Mouse (Mus musculus): ENCODE results near the gene 1700066M21Rik.

The 1700066M21Rik gene

DNA sequence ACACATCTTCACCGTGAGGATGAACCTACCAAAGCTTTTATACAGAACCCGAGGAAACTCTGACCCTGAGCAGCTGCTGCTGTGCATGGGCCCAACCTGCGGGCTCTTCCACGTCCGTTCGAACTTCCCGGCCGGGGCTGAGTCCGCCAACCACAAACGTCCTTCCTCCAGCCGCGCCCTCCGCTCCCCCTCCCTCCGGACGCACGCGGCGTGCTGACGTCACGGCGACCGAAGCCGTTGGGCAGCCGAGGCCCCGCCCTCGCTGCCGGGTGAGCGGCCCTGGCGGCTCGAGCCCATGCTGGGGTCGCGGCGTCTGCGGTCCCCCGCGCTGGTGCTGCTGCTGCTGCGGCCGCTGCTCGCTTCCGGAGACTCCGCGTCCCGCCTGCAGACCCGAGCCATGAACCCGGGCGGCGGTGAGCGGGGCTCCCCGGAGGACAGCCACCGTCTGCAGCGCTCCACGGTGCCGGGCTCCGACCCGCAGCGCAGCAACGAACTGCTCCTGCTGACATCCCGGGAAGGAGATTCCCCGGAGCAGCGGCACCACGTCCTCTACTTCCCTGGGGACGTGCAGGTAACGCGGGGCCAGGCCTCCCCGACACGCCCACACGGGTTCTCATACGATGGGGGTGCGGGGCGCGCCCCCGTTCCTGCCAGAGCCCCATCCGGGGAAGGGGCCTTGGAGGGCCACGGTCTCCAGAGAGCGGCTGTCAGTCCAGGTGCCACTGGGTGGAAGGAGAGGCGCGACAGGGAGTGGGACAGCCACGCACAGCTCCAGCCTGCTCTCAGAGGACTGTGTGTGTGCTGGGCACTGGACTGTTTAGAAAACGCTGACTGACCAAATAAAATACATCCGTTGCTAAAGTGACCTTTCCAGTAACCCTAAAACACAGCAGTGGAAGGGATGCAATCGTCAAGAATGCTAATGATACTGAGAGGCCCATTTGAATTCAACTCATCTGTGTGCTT lies at the start of gene 1700066M21Rik:
Gene 1700066M21Rik (plus strand): TSS at position 245 of the 966 bp plus-strand sequence.
- peak; percentile 96 to 98 for DNase-seq

DNA sequence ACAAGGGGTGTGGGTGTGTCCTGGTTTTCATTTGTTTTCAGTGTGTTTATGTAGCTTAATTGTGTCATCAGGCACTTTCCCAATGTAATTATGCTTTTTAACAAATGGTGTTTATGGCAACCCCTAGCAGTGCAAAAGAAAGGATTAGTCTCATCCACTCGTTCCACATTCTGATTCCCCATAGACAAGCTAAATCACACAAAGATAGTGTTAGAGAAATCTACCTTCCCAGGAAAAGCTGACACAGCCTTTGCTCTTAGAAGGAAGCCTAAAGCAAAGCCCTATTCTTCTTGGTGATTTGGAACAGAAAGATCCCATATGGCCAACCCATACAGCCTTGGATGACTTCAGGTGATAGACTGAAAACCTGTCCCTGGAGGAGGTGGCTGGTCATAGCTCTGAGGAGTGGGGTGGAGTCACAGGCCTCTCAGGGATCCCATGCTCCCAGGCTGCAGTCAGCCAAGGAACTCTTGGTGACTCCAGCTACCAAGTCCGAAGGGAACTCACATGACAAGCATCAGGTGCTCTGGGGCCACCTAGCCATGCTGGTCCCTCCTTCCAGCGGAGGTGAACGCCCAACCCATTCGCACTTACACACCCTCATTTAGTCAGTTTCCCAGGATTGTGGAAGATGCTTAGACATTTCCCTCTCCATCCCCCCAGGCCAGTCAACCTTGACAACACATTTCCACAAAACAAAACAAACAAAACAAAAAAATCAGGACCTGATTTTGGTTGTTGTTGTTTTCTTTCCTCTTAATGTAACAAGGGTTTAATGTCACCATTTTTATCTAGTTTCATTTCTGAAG lies 47.9 kb upstream of the 1700066M21Rik start:
- DNase-seq: peak; percentile 19 to 27

DNA sequence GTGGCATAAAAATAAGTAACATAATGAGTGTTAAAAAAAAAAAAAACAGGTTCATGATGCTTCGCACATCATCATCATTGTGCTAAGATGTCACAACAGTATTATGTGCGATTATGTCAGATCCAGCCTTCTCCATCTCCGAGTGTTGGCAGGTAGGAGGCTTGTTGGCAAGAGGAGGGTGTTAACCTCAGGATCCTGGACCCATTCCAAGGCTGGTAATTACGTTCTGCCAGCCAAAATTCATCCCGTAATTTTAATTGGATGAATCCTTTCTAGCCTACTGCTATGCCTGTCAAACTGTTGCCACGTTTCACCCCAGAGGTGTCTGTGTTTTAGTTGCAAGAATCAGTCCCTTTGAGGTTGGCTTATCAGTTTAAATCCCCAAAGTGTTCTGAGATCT lies 47.2 kb upstream of the 1700066M21Rik start:
- DNase-seq: peak; percentile 64 to 81

DNA sequence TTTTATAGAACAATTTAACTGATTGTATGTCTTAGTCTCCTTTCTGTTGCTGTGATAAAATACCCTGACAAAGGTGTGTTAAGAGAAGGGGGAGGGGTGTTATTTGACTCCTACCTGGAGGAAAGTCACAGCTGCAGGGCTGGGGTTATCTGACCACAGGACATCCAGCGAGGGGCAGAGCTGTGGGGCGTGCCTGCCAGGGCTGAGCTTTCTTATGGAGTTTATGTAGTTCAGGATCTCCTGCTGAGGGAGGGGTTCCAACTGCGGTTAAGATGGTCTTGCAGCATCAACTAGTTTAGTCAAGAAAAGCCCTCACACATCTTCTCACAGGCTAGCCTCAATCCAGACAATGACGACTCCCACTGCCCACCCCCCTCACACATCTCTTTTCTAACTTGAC lies 45.4 kb upstream of the 1700066M21Rik start:
- DNase-seq: no peak

DNA sequence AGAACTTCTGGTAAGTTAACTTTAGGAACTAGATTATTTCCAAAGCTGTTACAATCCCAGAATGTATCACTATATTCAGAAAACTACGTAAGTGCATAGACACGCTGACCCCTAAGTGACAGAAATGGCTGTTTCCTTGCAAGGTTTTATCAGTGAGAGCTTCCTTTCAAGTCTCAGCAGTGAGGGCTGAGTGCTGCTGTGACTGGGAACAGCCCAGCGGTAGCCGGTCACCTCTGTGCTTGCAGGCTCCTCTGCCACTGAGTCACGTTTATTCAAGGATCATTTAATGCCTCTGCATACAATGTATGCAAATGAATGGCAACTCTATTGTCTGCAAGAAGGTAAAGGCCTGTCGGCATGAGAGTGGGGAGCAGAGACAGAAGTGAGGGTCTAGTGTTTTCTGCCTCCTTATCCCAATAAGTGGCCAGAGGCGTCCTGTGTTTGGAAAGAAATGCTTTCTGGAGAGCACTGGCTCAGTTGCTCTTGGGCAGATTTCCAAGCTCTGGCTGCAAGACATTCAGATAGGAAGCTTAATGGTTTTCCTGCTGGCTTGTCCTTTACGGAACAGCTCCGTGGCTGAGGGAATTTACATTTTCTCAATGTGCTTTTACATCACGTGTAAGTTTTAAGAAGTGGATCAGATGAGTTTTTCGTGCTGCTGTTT lies 43.7 kb upstream of the 1700066M21Rik start:
- peak; percentile 8 to 12 for DNase-seq

DNA sequence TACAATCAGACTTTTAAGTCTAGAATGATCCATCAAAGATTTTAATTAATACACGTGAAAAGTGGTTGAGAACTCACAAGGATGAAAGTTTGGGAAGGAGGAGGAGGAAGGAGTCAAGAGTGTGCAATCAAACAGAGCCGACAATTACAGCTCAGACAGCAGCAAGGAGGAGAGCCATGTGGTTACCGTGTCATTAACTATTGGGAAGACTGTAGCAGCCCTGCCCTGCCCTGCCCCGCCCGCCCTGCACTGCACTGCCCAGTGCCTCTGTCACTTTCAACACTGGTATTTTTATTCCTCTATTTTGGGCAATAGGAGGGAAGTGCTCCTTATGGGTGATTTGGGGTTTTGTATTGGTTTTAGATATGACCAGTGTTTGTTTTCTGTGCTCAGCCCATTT lies 42.2 kb upstream of the 1700066M21Rik start:
- DNase-seq: no peak

DNA sequence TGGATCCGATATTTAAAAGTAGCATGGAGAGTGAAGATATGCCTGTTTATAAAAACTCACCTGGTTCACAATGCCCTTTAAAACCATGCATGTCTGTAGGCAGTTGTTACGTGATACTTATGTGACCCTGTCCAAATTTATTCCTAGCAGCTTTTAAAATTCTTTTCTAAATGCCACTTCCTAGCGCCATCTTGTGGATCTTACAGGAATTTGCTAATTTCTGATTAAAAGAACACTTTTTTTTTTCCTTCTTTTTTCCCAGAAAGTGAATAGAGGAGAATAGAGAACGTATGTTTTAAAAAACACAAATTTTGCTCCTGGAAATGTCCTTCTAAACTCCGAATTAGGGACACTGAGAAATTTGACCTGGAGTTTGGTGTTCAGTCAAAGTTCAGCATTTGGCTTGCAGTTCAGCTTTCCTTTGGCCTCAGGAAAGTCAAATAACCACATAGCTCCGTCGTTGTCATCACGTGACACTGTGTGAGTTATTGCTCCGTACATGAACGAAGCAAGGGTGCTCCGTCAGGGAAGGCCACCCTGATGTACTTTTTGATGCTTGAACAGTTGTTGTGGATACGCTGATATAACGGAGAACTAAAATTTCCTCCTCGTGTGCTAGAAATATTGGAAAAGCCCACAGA lies 38.1 kb upstream of the 1700066M21Rik start:
- no peak for DNase-seq

DNA sequence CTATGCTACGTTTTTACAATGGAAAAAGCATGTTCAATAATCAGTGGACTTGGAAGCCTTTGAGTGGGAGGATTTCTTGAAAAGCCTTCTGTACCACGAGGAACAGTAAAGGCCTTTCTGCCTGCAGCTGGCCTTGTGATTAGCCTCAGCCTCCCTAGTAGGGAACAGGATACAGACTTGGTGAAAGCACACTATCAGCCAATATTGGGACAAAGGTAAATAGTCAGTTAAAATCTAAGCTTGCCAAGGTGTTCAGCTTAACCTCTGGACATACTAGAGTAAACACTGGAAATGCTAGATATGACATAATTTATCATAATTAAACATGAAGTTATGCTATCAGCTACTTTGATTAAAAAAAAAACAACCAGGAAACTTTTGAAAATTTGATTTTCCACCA lies 36.2 kb upstream of the 1700066M21Rik start:
- no peak for DNase-seq

DNA sequence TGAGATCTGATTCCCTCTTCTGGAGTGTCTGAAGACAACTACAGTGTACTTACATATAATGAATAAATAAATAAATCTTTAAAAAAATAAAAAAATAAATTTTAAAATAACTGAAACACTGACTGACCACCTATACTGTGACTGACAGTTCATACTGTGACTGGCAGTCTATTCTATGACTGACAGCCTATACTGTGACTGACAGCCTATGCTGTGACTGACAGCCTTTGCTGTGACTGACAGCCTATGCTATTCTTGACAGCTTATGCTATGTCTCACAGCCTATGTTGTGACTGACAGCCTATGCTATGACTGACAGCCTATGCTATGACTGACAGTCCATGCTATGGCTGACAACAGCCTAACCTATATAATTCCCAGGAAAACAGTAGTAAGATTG lies 29.9 kb upstream of the 1700066M21Rik start:
- DNase-seq: no peak

DNA sequence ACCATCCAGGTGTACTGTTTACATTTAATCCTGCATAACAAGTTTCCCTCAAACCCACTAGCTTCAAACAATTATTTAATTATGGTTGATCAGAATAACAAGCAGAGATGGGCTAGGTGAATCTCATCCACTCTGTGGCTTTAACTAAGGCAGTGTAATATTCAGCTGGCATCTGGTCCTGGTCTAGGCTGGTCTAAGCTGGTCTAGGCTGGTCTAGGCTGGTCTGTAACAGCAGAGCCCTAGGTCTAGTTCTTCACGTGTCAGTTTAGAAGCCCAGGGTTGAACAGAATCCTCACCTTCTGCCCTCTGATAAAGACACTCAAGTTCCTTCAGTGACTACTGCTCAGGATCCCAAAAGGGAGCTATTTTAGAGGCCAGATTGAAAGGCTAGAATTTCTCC lies 25.5 kb upstream of the 1700066M21Rik start:
- no peak for DNase-seq

DNA sequence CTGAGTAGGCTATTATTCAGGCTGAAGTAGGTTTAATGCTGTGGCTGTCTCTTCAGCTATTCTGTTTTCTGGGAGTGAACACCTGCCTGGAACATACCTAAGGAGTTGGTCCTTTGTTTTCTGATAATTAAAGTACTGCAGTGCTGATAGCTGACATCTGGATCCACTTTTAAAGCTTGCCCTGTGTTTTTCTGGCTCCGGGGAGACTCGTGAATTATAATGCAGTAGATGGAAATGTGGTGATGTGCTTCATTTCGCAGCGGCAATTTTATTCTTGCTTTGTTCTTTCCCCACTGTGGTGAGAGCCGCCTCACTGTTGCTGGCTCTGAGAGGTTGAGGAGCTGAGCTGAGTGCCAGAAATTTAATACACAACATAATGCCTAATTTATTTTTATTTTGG lies 18.9 kb upstream of the 1700066M21Rik start:
- no peak for DNase-seq

DNA sequence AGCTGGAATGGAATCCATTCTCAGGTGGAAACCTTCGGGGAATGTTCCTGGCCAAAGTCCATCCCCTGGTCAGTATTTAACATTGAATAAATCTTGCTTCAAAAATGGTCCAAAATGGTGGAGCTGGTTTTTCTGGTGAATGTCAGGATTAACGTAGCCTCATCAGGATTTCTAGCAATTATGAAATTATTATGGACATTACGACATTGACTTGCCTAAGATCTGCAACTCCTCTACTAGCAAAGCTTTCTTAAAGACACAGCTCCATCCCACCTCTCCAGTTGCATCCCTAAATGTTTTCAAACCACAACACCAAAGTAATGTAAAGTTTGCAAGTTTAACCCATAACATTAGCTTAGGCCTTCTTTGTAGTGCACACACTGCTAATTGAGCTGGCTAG lies 10.0 kb upstream of the 1700066M21Rik start:
- DNase-seq: no peak

DNA sequence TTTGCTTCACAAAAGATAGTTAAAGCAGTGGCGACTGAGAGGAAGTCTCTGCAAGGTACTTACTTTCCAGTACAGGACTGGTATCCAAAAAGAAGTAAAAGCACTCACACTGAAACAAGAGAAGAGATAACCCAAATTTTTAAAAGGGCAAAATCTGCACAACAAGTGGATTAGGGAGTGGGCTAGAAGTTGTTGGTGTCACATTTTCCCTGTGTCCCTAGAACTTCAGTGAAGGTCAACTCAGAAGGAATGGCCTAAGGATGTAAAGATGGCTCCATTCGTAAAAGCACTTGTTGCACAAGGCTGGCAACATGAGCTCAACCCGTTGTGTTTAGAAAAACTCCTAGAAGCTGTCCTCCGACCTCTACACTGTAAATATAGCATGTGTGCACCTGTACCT lies 8.3 kb upstream of the 1700066M21Rik start:
- DNase-seq: no peak

DNA sequence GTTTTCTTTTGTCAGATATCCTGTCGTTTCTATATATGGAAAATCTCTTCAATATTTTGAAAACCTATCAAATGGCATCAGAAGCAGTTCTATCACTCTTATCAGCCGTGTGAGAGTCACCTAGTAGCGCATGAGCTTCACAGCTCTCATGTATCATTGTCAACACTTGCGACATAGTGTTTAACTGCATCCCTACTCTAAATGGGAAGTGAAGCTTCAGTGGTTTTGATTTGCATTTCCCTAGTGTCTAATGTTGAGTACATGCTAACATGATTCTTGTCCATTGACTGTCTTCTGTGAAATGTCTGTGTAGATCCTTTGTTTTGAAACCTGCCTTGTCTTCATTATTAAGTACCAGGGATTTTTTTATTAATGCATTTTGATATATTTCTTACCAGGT lies 7.0 kb upstream of the 1700066M21Rik start:
- DNase-seq: no peak

DNA sequence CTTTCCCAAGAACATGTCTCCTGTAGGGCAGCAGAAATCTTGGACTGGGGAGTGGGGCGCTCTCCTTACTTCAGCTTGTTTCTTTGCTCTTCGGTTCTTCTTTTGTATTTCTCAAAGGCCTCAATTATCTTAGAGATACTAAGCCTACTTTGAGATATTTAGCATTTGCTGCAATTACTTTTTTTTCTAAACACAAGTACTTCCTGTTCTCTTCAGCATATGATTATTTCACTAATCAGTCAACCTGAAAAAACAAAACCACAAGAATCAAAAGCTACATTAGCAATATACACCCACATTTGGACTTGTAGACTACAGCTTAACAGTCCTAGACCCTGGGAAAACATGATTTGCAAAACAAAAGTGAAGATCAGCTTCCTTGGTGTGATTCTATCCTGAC lies 2.1 kb upstream of the 1700066M21Rik start:
- DNase-seq: no peak

DNA sequence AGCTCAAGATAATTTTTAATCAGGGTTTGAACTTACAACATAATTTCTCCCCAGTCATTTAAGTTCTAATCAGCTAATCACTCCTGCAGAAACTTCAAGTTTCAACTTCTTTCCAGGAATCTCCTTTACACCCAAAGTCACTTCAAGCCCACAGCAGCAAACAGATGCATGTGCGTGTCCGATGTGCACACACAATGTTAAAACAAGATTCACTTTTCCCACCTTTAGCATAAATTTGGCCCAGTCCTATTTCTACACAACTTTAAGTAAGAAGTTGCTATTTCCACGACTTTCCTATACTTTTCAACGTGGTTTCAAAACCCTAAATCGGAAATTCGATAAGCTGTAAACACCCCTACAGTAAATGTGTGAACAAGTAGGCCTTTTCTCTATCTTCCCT lies 614 bp upstream of the 1700066M21Rik start:
- no peak for DNase-seq

DNA sequence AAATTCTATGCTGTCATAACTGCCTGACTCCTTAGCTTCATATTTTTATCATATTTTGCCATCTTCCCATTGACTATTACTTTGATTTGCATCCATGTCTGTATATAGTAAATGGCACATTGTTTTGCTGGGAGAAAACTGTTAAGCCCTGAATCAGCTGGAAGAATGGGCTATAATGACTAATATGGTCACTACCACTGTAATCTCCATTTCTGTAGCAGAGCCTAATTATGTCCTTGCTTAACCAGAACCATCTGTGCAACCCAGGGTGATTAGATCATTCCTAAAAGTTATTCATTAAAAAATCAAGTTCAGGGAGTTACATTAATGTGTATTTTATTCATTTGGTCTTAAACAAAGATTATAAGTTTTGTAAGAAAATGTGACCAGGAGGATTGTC lies 9.1 kb downstream of the 1700066M21Rik start:
- no peak for DNase-seq

DNA sequence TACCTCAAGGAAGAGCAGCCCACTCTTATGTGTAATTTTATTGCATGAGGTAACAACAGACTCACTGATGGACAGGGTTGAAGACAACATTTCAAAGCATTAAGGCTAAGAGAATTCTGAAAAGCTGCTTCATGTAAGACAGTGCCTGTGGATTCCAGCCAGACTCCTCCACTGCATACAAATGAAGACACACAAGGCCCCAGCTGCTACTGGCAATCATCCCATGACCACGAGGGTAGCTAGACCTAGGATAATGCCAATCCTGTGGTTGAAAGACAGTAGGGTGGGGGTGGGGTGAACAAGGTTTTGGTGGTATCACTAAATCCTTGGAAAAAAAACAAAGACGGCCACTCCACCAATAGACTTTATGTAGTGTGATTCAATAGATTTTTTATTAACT lies 10.5 kb downstream of the 1700066M21Rik start:
- DNase-seq: peak in 1 of 2 experiments; percentile 43

DNA sequence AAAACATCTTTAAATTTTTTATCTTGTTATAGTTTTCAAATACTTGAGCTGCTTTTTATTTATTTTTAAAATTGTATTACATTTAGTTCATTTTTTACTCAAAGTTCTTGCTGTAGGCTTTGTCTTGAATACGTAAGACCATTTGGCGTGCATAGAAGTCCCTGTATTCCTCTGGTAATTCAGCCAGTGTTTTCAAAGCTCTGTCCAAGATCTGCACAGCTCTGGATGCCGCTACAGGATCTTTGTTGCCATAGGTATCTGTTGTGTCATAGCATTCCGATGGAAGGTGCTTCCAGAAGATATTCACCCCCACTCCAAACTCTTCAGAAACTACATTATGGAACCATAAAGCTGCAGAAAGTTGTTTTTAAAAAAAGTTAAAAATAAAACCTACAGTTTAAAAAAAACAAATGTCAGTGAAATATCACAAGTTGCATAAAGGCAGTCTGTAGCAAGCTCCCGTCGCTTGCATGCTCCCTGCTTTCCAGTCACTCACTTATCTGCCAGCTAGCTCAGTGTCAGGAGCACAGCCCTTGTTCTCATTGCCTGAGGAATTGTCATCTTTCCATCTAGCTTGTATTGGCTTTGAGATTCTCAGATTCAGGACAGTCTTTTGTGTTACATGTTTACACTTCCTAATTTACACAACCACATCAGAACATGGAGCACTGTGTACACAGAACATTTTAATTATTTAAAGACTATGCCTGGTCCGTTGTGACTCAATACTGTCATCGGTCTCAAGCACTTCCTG lies 11.2 kb downstream of the 1700066M21Rik start:
- no peak for DNase-seq

DNA sequence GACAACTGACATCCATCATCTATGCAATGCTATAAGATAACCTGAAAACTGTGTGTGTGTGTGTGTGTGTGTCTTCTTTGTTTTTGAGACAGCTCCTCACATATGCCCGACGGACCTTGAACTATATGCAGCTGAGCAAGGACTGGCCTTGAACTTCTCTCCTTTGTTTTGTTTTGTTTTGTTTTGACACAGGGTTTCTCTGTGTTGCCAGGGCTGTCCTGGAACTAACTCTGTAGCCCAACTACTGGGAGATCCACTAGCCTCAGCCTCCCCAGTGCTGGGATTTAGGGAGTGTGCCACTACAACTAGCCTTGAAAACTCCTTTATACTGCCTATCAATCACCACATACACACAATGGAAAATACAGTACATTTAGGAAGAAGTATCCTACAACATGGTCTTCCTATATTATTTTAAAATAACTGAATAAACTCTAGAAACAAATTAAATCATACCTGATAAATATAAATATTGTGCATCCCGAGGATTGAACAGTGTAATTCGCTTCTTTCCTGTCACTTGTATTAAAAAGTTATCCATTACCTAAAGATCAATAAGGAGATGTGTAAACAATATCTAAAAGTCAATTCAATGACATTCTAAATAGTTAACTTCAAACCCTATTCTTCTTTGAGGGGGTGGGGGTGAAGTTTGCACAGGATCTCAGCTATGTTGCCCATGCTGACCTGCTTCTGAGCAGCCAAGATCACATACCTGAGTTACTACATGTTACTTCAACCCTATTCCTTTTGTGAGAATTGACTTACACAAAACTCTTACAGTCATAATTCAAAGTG lies 13.8 kb downstream of the 1700066M21Rik start:
- DNase-seq: no peak

DNA sequence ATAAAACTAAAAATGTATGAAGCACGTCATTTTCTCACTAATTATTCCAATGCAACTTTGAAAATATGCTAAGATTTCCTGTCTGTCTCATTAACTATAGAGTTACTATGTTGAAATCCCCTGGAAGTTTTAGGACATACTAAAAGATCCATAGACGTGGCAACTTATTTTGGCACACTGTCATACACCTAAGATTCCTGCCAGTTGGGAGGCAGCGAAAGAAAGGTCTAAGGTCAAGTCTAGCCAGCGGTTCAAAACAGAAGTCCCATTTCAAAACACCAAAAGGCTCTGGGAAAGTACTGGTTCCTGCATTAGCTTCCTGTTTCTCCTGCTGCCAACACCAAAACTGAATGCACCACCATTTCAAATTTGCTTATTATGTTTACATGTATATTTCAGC lies 15.0 kb downstream of the 1700066M21Rik start:
- DNase-seq: no peak
